Mouse (Mus musculus) cerebellum, adult 2 months (tissue): Measurements from ENCODE around the gene S100b. TPM values are rescaled to one million over a fixed set of nuclear protein-coding genes. Genes with fewer than 3 reads are reported as not detected.

Experiments
- DNase-seq, 2 experiments: peaks; one replicate each; pipeline ENCODE4 v3.0.0; 2021
- H3K27ac ChIP-seq: fragments of 200-500 bp; 2 replicates; pipeline ENCODE4 v1.5.1; 2012; ENCODE audit warnings: low read length, control low read depth, inconsistent platforms; ENCODE audit not compliant: insufficient read depth
- H3K27me3 ChIP-seq: fragments of 200-500 bp; 2 replicates; pipeline ENCODE4 v1.6.1; 2012; ENCODE audit warnings: inconsistent platforms, mild to moderate bottlenecking, low read length, moderate library complexity; ENCODE audit not compliant: control insufficient read depth, insufficient read depth
- H3K4me1 ChIP-seq: fragments of 200-500 bp; 2 replicates; pipeline ENCODE4 v1.6.1; 2011; ENCODE audit warnings: low read length; ENCODE audit not compliant: control insufficient read depth, insufficient read depth
- H3K4me3 ChIP-seq: fragments of 200-500 bp; replicated peaks from 2 replicates; pipeline ENCODE3; 2011; ENCODE audit warnings: mild to moderate bottlenecking, low read depth, low read length, control low read depth; ENCODE audit not compliant: insufficient read depth
- CTCF ChIP-seq: fragments of 200-500 bp; IDR thresholded peaks from 2 replicates; pipeline ENCODE4 v1.5.1; 2011; ENCODE audit warnings: low read depth, mild to moderate bottlenecking, control low read depth, low read length, moderate library complexity, borderline replicate concordance; ENCODE audit not compliant: insufficient read depth
- POLR2A ChIP-seq: fragments of 200-500 bp; IDR thresholded peaks from 2 replicates; pipeline ENCODE4 v1.6.1; 2011; ENCODE audit warnings: low read length, control low read depth, borderline replicate concordance; ENCODE audit not compliant: insufficient read depth
- WGBS: fragments of 180-500 bp; shearing (Covaris S2); methylation state at CpG from one replicate; pipeline ENCODE4 v1.1.7; 2018; 5-methylcytosine and 5-hydroxymethylcytosine counted together
- polyA plus RNA-seq: library from polyadenylated mRNA; depleted of rRNA; stranded (reverse); fragments of >200 nt; gene quantifications from 2 replicates; pipeline ENCODE4 v1.2.3, GENCODE M21; 2012

The S100b gene
- polyA plus RNA-seq, 1 experiment = 790 TPM

DNA sequence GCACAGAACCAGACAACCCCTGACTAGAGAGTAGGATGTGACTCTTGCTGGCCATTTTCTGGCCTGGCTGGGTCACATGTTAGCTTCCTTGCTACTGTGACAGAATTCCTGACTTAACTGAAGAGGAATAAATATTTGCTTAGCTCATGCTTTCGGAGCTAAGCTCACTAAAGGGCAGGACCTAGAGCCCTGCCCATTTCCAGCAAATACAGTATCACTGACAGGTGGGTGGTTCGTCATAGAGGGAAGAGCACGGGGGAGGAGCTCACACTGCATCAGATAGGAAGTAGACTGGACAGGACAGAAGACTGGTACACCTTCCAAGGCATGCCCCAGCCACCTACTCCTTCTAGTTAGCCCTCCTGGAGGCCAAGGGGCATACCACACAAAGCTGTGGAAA, 7.8 kb downstream of the S100b start:
- no peak overlapping the region for H3K27ac ChIP-seq
- 92% methylated on average over 3 of the region's 3 CpGs for WGBS

GRCm38 (mm10) chr10:76262431-76262830, 8.8 kb downstream of the S100b start:
- DNase-seq = no peak
- Histone ChIP-seq H3K4me1 (no peaks in the 10 kb centered on the region; the same call in 1 of the 2 replicates), H3K27ac (no peak overlapping the region), H3K27me3 (no peaks in the 10 kb centered on the region), H3K4me3 (no peak overlapping the region)
- TF ChIP-seq POLR2A = no peak
- no peak for TF ChIP-seq CTCF
- WGBS = 72% methylated on average over 4 of the region's 4 CpGs

More for the DNA sequence above, 7.8 kb downstream of the S100b start:
- Histone ChIP-seq H3K4me3 (no peak overlapping the region), H3K27me3 (no peaks in the 10 kb centered on the region), H3K4me1 (no peaks in the 10 kb centered on the region; the same call in 1 of the 2 replicates)
- no peak for DNase-seq
- no peak for TF ChIP-seq POLR2A
- TF ChIP-seq CTCF = no peak

DNA sequence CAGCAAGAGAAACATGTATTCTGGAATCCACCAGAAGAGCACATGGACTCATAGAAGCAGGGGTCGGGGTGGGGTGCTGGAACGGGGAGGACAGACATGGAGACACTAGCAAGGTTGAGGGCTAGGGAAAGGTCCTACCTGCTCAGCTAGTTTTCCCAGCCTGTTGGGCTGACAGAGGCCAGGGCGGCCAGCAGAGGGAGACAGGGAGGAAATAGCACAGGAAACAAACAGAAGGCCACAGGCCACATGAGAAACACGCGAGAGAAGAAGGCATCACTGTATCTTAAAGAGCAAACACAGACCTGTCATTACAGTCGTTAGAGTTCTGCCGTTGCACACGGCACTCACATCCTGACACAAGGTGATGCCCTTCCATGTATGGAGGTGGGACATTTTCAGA, 17.6 kb downstream of the S100b start:
- Histone ChIP-seq H3K27me3 (no peaks in the 10 kb centered on the region), H3K4me1 (no peaks in the 10 kb centered on the region), H3K4me3 (no peak overlapping the region), H3K27ac (no peak overlapping the region)
- 49% methylated on average over 8 of the region's 8 CpGs for WGBS
- TF ChIP-seq POLR2A = no peak
- TF ChIP-seq CTCF = peak; percentile 40; the same call in 1 of the 2 replicates
- DNase-seq = no peak

- H3K27ac ChIP-seq = no peak overlapping the region
- no peak for DNase-seq
- no peaks in the 10 kb centered on the region for H3K4me1 ChIP-seq
- no peaks in the 10 kb centered on the region for H3K27me3 ChIP-seq
- 78% methylated on average over 10 of the region's 10 CpGs for WGBS
- no peak for TF ChIP-seq CTCF
- TF ChIP-seq POLR2A = no peak
- H3K4me3 ChIP-seq = no peak overlapping the region
Observed at GRCm38 (mm10) chr10:76275256-76275655, 21.6 kb downstream of the S100b start.

DNA sequence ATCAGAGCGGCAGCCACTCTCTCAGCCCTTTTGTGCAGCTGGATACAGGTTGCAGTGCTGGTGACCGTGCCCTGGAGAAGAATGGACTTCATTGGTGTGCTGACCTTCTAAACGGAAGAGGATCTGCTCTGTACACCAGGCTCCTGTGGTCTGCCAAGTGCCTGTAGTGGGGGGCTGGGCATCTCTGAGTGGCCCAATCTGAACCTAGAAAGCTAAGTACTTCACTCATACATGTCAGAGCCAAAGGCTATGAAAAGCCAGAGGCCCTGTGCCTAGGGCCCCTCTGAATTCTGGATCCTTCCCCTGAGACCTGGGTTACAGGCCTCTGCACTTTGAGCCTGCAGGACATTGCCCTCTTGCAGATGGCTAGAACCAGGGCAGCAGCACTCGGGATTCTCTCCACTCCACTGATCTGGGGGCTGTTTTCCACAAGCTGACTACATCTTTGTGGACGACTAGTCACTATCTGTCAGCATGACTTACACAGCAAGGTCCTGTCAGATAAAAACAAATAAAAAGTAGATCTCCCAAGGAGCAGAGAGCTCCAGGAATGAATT, 25.0 kb downstream of the S100b start:
- TF ChIP-seq POLR2A (no peak), CTCF (no peak)
- Histone ChIP-seq H3K4me3 (no peak overlapping the region), H3K27ac (no peak overlapping the region), H3K27me3 (no peaks in the 10 kb centered on the region), H3K4me1 (no peaks in the 10 kb centered on the region)
- no peak for DNase-seq
- WGBS = 63% methylated on average over 5 of the region's 5 CpGs

GRCm38 (mm10) chr10:76288268-76288993, 34.8 kb downstream of the S100b start:
- WGBS = 81% methylated on average over 11 of the region's 11 CpGs
- no peak overlapping the region for H3K27ac ChIP-seq
- TF ChIP-seq POLR2A (no peak), CTCF (no peak)

GRCm38 (mm10) chr10:76289052-76289451, 35.4 kb downstream of the S100b start:
- Histone ChIP-seq H3K4me3 (no peak overlapping the region), H3K27me3 (no peaks in the 10 kb centered on the region; the same call in 1 of the 2 replicates), H3K4me1 (no peaks in the 10 kb centered on the region), H3K27ac (no peak overlapping the region)
- DNase-seq = no peak
- 75% methylated on average over 5 of the region's 5 CpGs for WGBS
- no peak for TF ChIP-seq POLR2A

More at GRCm38 (mm10) chr10:76288268-76288993, 34.8 kb downstream of the S100b start:
- no peaks in the 10 kb centered on the region; the same call in 1 of the 2 replicates for H3K27me3 ChIP-seq
- no peaks in the 10 kb centered on the region for H3K4me1 ChIP-seq
- no peak for DNase-seq
- H3K4me3 ChIP-seq = no peak overlapping the region
